Mouse (Mus musculus) monocyte, adult 5-6 weeks (primary cell): ENCODE measurements around the gene Nsun4. TPM values are rescaled to one million over a fixed set of nuclear protein-coding genes. Genes with fewer than 3 reads are reported as not detected.
A peak's percentile ranks its signal among the peaks of the same experiment; 100 is the strongest.

Source experiments
- ATAC-seq: fragments of 153-309, 156-312 bp; replicated peaks from 2 replicates; pipeline ENCODE4 v1.8.0; 2017; ENCODE audit warnings: mild to moderate bottlenecking; ENCODE audit not compliant: low TSS enrichment, insufficient number of reproducible peaks, severe bottlenecking, poor library complexity, low FRiP score
- total RNA-seq: library from RNA; stranded (forward); fragments of 200-1000, 200-491, 200-594 nt; gene quantifications from 3 replicates; pipeline ENCODE4 v1.2.3, GENCODE M21; 2017

Nsun4 gene
- total RNA-seq, result 19.5 to 41.1 TPM (median 19.5 TPM) in 3 replicates

- peak; percentile 88 for ATAC-seq
Measured at GRCm38 (mm10) chr4:116053399-116053961, at the start of gene Nsun4. TSS of gene Nsun4 (minus strand) at chr4:116053876.

GRCm38 (mm10) chr4:116100959-116101358 lies 47.3 kb upstream of the Nsun4 start:
- no peak for ATAC-seq

- ATAC-seq, result no peak
Measured at GRCm38 (mm10) chr4:116097211-116097610, 43.5 kb upstream of the Nsun4 start.

- no peak for ATAC-seq
Measured at GRCm38 (mm10) chr4:116096291-116096690, 42.6 kb upstream of the Nsun4 start.

- ATAC-seq, result 0 out of 2 replicates have a peak, but pooled peaks have one; percentile 13
Measured at GRCm38 (mm10) chr4:116088510-116089249, 35.0 kb upstream of the Nsun4 start.

- ATAC-seq, result no peak
Measured at GRCm38 (mm10) chr4:116077240-116078095, 23.8 kb upstream of the Nsun4 start.

GRCm38 (mm10) chr4:116076369-116077231 lies 22.9 kb upstream of the Nsun4 start:
- ATAC-seq, result no peak

- peak; percentile 47; the same call in 1 of the 2 replicates for ATAC-seq
Measured at GRCm38 (mm10) chr4:116075631-116076368, 22.1 kb upstream of the Nsun4 start.

GRCm38 (mm10) chr4:116074861-116075620 lies 21.4 kb upstream of the Nsun4 start, which contains the start of the genes Uqcrh and Lrrc41:
TSS of gene Uqcrh (minus strand) at chr4:116075071.
TSS of gene Lrrc41 (plus strand) at chr4:116075269.
- ATAC-seq, result peak; percentile 90

- no peak for ATAC-seq
Measured at GRCm38 (mm10) chr4:116074145-116074675, 20.5 kb upstream of the Nsun4 start.

GRCm38 (mm10) chr4:116073146-116073545 lies 19.5 kb upstream of the Nsun4 start:
- no peak for ATAC-seq

GRCm38 (mm10) chr4:116070116-116070515 lies 16.4 kb upstream of the Nsun4 start:
- no peak for ATAC-seq

- no peak for ATAC-seq
Measured at GRCm38 (mm10) chr4:116063855-116064254, 10.2 kb upstream of the Nsun4 start.

- ATAC-seq, result no peak
Measured at GRCm38 (mm10) chr4:116059012-116059726, 5.5 kb upstream of the Nsun4 start.

- no peak for ATAC-seq
Measured at GRCm38 (mm10) chr4:116057559-116057958, 3.9 kb upstream of the Nsun4 start.
